Mouse (Mus musculus): ENCODE results near the gene Jup.

Jup gene

GRCm38 (mm10) chr11:100397600-100398389 is at the start of gene Jup:
Gene Jup, minus strand, starts transcription at chr11:100397763.
- peak; percentile 99 for DNase-seq (ENCODE audit: low spot score)

GRCm38 (mm10) chr11:100442625-100443024 is 45.1 kb upstream of the Jup start:
- DNase-seq (ENCODE audit: low spot score), result no peak

DNA sequence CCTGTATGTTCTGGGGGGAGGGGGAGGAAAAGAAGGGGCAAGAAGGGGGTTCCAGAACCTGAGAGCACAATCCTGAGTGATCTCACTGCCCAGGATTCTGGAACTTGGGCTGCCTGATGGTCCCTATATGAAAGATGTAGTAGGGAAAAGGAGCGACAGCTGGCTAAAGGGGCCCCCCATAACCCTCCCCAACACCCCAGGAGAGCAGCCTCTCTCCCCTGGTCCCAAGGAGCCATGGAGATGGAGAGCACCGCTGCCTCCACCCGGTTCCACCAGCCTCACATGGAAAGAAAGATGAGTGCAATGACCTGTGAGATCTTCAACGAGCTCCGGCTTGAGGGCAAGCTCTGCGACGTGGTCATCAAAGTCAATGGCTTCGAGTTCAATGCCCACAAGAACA is 44.2 kb upstream of the Jup start, which contains the start of the genes Nt5c3b and Klhl10:
Gene Nt5c3b (minus strand): TSS at position 12 of the 400 bp plus-strand sequence.
Gene Klhl10 (plus strand): TSS at position 121 of the 400 bp plus-strand sequence.
- no peak for DNase-seq (ENCODE audit: low spot score)

DNA sequence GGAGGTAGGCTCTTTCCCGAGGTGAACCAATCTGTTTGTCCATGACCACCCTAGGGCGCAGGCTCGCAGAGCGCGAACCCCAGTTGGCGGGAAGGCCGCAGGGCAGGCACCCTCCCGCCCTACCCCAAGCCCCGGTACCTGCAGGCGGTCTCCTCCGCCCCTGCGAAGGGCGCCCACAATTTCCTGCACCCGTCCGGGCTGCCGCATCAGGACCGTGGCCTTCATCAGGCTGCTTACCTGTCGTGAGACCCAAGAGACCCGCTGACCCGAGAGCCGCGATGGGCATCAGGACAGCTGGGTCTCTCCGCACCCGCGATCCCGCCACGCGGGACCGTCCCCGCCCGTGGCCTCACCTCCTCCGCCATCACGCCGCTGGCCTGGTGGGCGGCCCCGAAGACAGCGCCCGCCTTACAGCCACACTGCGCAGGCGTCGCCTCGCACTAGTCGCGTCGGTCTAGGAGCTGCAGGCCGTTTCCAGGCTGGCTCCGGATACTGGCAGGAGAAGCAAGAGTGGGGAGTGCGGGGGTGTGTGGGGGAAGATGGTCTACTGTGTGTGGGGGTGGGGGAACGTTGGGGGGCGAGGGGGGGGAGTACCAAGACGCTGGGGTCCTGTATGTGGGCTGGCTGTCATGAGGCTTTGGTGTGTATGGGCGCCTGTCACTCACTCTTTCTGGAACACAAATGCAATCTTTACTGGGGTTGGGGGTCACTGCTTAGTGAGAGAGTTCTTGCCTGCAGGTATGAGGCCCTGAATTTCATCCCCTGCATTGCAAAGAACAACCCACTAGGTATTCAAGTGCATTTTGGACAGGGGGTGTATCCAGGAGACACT is 43.3 kb upstream of the Jup start:
- peak; percentile 49 for DNase-seq (ENCODE audit: low spot score)

GRCm38 (mm10) chr11:100437901-100438300 is 40.3 kb upstream of the Jup start:
- no peak for DNase-seq (ENCODE audit: low spot score)

DNA sequence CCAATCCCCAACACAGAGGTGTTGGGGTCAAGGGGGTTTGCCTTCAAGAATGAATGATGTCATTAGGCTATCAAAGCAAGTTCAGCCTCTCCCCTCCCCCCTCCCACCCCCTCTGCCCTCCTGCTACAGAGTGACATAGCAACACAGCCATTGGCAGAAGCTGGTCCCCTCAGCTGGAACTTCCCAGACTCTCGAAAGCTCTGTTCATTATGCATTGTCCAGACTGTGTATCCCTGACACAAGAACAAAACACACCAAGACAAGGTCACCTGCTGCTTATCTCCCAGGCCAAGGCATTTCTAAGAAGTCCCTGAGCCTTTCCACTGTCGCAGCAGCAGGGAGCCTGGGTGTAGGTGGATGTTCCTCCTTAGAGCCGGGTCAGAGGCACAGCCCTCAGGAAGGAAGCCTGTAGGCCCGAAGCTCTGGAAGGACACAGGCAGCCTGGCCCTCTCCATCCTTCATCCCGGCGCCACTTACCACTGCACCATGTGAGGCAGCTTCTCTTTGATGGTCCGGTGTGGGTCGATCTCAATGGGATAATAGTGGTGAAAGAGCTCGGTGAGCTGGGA is 38.2 kb upstream of the Jup start:
- no peak for DNase-seq (ENCODE audit: low spot score)

GRCm38 (mm10) chr11:100432002-100432401 is 34.4 kb upstream of the Jup start:
- DNase-seq (ENCODE audit: low spot score), result no peak

GRCm38 (mm10) chr11:100430052-100430451 is 32.5 kb upstream of the Jup start:
- no peak for DNase-seq (ENCODE audit: low spot score)

- no peak for DNase-seq (ENCODE audit: low spot score)
Measured at GRCm38 (mm10) chr11:100428612-100429199, 31.1 kb upstream of the Jup start.

GRCm38 (mm10) chr11:100426820-100427219 is 29.3 kb upstream of the Jup start:
- no peak for DNase-seq (ENCODE audit: low spot score)

DNA sequence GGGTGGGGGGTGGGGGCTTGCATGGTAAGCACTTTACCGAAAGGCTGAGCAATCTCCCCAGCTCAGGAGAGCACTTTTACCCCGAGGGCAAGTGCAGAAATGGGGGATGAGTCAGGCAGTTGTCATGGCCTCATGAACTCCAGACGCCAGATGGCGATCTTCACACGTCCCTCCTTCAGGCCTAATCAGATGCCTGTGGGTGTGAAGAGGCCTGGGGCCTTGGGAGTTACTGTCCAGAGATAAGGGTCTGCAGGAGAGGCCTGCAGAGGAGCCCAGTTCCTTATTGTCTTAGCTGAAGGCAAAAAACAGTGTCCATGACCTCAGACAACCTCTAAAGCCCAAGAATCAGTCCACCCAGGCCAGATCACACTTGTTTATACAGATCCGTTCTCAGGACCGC is 28.3 kb upstream of the Jup start:
- no peak for DNase-seq (ENCODE audit: low spot score)

GRCm38 (mm10) chr11:100423836-100424235 is 26.3 kb upstream of the Jup start:
- no peak for DNase-seq (ENCODE audit: low spot score)

DNA sequence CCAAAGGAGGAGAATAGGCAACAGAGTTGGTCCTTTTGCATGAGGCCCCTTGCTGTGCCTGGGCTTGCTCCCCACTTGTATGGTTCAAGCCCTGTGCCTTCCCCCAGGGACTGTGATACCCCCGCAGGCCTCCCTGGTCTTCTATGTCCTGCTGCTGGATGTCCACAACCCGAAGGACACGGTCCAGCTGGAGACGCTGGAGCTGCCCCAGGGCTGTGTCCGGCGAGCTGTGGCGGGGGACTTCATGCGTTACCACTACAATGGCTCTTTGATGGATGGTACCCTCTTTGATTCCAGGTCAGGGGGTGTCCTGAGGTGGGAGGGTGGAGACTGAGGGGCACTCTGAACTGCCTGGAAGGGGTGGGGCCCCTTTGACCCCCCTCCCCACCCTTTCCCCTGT is 24.0 kb upstream of the Jup start:
- DNase-seq (ENCODE audit: low spot score), result no peak

GRCm38 (mm10) chr11:100414914-100415822 is 17.6 kb upstream of the Jup start, which contains the start of gene Fkbp10:
Gene Fkbp10, plus strand, starts transcription at chr11:100415697.
- DNase-seq (ENCODE audit: low spot score), result no peak

- no peak for DNase-seq (ENCODE audit: low spot score)
Measured at GRCm38 (mm10) chr11:100414021-100414913, 16.7 kb upstream of the Jup start, which contains the start of gene P3h4. Gene P3h4, minus strand, starts transcription at chr11:100414836.

DNA sequence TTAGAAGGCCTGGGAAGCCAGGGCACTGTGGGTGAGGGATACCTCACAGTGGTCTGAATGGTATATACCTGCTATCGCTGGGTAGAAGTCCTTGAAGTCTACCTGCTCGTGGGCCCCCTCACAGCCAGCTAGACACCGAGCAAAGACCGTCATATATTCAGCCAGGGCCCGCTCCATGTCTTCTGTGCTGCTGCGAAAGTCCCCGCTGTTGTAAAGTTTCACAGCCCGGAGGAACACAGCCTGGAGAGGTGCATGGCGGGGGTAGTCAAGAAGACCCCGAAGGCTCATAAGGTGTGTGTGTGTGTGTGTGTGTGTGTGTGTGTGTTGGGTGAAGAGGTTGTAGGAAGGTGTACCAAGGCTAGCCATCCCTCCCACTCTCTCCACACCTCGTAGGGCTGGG is 16.0 kb upstream of the Jup start:
- DNase-seq (ENCODE audit: low spot score), result no peak

GRCm38 (mm10) chr11:100411736-100412135 is 14.2 kb upstream of the Jup start:
- no peak for DNase-seq (ENCODE audit: low spot score)

GRCm38 (mm10) chr11:100409686-100410085 is 12.1 kb upstream of the Jup start:
- DNase-seq (ENCODE audit: low spot score), result no peak

- DNase-seq (ENCODE audit: low spot score), result no peak
Measured at GRCm38 (mm10) chr11:100408835-100409462, 11.4 kb upstream of the Jup start.

Data from urinary bladder, postnatal 10 days (tissue).